Mouse (Mus musculus): ENCODE data around the gene Bloc1s4. TPM values are rescaled to one million over a fixed set of nuclear protein-coding genes. Genes with fewer than 3 reads are reported as not detected.
A peak's percentile ranks its signal among the peaks of the same experiment; 100 is the strongest.

Bloc1s4 gene
- total RNA-seq, 2 experiments from 2014 or later: 6.7 to 7.8 TPM

- DNase-seq: no peak
- intact Hi-C loops (cut with DNase I): loop anchor here (10.0 kb wide), 1 partner anchor 162 kb away; no protein-coding TSS in a partner anchor
Observed at GRCm38 (mm10) chr5:36747071-36747470, 1.4 kb downstream of the Bloc1s4 start.

DNA sequence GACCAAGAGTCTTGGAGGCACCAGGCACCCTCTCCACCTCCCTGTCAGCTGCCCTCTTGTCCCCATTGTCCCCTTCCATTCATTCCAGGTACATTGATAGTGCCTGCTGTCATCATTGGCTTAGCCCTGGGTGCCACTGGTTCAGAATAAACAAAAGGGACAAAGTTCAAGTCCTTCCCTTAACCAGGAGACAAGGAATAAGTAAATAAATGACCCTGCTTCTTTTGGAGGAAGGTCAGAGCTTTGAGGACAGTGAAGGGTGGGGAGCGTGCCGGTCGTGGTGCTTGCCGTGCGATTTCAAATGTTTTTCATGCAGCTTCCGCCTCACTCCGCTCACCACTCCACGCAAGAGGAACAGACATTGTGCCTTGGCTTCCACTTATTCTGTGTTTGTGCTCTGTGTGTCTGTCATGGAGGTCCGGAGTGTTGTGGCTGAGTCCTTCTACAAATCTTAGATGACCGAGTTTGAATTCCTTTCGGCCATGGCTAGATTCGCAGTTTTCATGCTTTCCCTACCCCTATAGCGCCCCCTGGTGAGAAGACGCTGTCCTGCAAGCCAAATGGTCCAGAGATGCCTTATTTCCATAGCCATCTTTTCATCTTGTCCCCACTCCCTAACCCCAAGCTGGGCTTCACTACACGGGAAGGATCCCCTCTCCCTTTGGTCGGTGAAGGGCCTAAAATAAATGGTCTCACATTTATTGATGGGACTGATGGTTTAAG lies 6.2 kb downstream of the Bloc1s4 start:
- intact Hi-C loops (cut with DNase I): loop anchor here (2.0 to 10.0 kb wide), 2 partner anchors 157 to 279 kb away; no protein-coding TSS in a partner anchor
- DNase-seq: peak; percentile 76 to 83

DNA sequence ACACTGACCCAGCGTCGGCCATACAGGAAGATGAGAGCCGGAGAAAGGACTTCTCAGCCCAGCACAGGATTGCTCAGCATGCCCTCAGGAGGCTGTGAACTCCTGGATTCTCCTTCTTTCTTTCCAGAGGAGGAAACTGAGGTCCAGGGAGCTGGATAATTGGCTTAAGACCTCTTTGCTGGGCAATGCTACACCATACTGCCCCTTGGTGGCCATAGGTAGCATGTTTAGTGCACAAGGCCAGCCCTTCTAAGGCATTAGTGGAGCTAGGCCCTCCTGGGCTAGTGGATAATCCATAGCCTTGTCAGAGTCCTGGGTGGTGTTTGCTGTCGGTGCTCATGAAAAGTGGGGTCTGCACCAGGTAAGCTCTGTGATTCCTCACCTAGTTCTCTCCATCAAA lies 8.6 kb downstream of the Bloc1s4 start:
- intact Hi-C loops (cut with DNase I): loop anchor here (2.0 to 10.0 kb wide), 3 partner anchors 45 to 155 kb away; no protein-coding TSS in a partner anchor
- no peak for DNase-seq

DNA sequence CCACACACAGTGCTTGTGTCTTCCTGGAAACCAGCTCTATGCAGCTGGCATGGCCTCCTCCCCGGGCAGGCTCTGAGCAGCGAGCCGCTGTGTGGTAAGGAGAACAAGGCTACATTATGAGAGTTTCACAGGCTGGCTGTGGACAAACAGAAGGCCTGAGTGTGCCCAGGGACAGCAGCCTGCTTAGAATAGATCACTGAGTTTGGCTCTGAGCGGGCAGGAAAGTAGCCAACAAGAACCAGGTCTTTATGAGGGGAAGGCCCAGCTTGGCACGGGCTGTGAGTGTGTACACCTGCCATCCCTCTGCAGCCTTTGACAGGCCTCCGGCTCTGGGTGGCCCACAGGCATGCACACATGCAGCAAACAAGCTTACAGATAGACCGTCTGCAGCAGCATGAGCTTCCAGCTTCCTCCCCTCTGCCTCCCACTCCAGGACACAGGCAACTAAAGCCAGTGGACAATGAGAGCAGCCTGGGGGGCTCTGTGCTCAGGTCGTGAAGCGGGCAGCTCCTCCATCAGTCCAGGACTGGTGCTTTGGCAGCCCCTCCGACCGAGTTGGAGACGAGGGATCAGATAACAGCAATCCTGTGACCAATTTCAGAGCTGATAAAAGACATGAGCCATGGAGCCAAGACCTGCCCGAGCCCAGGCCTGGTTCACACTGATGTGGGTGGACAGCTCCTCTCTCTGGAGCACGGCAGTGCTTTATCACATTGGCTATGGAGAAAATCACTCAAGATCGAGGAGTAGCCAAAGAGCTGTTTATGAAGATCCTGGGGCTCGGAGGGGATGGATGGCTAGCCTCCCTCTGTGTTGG lies 9.4 kb downstream of the Bloc1s4 start:
- intact Hi-C loops (cut with DNase I): loop anchor here (2.0 kb wide), 1 partner anchor 136 kb away; no protein-coding TSS in a partner anchor
- peak in 1 of 2 experiments; percentile 43 for DNase-seq

DNA sequence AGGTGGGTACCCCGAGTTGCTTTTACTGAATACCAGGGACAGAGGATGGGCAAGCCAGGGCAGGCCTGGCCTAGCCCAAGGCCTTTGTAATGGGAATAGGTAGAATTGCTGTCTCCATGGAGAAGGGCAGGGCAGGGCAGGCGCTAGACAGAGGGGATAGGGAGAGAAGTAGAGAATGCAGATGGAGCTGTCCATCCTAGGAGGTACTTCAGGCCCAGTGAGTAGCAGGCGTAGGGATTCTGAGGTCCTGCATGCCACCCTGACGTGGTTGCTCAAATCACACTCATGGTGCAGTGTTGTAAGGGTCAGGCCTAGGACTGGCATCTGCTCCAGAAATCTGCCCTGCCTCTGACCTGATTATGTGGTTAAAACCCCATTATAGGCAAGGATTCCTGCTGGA lies 10.7 kb downstream of the Bloc1s4 start:
- no peak for DNase-seq
- intact Hi-C loops (cut with DNase I): loop anchor here (2.0 kb wide), 1 partner anchor 135 kb away; no protein-coding TSS in a partner anchor

- DNase-seq: no peak
- intact Hi-C loops (cut with DNase I): no loop called here
Observed at GRCm38 (mm10) chr5:36736009-36736408, 12.4 kb downstream of the Bloc1s4 start.

- intact Hi-C loops (cut with DNase I): no loop called here
- DNase-seq: no peak
Observed at GRCm38 (mm10) chr5:36735106-36735505, 13.3 kb downstream of the Bloc1s4 start.

GRCm38 (mm10) chr5:36733405-36733804 lies 15.0 kb downstream of the Bloc1s4 start:
- intact Hi-C loops (cut with DNase I): no loop called here
- DNase-seq: no peak

DNA sequence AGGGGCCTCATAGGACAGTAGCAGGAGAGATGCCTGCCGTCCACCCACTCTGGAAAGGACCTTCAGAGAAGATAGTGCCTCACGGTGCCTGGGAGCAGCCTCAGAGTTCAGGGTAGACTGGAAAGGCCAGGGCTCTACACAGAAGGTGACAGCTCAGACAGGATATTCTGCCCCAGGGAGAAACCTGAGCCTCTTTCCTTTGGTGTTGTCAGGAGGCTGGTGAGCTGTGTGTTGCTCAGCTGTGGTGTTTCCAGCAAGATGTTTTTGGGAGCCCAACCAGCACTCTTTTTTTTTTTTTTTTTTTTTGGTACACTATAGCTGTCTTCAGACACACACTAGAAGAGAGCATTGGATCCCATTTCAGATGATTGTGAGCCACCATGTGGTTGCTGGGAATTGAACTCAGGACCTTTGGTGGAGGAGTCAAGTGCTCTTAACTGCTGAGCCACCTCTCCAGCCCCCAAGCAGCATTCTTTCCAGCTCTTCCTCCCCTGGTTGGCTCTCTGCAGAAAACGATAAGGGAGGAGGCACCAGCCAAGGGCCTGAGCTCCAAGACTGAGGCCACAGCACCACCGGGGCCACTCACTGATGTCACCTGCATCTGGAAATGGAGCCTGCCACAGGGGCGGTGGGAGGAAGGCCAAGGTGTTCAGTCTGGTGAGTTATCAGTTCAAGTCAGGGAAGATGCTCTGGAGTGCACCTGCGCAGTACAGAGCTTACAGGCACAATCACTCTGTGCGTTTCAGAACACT lies 16.4 kb downstream of the Bloc1s4 start:
- intact Hi-C loops (cut with DNase I): no loop called here
- DNase-seq: no peak

- DNase-seq: no peak
- intact Hi-C loops (cut with DNase I): no loop called here
Observed at GRCm38 (mm10) chr5:36730689-36731088, 17.8 kb downstream of the Bloc1s4 start.

DNA sequence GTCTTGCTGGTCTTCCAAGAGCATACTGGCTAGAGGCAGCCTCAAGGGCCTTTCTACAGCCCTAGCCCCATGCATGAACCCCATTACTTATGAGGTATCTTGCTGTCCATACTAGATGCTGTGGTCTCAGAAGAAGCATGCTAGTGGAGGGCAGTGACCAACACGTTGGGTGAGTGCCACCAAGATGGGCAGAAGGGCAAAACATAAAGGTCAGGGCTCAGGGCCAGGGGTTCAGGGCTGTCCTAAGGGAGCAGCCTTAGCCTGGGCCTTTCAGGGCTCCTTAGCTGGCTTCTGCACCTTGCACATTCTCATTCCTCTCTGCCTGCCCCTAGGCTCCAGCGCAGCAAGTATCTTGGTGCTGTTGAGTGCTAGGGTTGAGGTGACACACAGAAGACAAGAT lies 18.5 kb downstream of the Bloc1s4 start:
- intact Hi-C loops (cut with DNase I): no loop called here
- no peak for DNase-seq

GRCm38 (mm10) chr5:36729086-36729473 lies 19.4 kb downstream of the Bloc1s4 start:
- peak in 1 of 2 experiments; percentile 45 for DNase-seq
- intact Hi-C loops (cut with DNase I): no loop called here

- intact Hi-C loops (cut with DNase I): no loop called here
Observed at GRCm38 (mm10) chr5:36728403-36729085, 19.9 kb downstream of the Bloc1s4 start.

GRCm38 (mm10) chr5:36727776-36728175 lies 20.7 kb downstream of the Bloc1s4 start:
- intact Hi-C loops (cut with DNase I): no loop called here
- no peak for DNase-seq

More at GRCm38 (mm10) chr5:36728403-36729085, 19.9 kb downstream of the Bloc1s4 start:
- no peak for DNase-seq

- intact Hi-C loops (cut with DNase I): no loop called here
- DNase-seq: no peak
Observed at GRCm38 (mm10) chr5:36727136-36727535, 21.3 kb downstream of the Bloc1s4 start.

GRCm38 (mm10) chr5:36726387-36726801 lies 22.1 kb downstream of the Bloc1s4 start:
- intact Hi-C loops (cut with DNase I): no loop called here
- no peak for DNase-seq

- intact Hi-C loops (cut with DNase I): no loop called here
- no peak for DNase-seq
Observed at GRCm38 (mm10) chr5:36725861-36726260, 22.6 kb downstream of the Bloc1s4 start.

DNA sequence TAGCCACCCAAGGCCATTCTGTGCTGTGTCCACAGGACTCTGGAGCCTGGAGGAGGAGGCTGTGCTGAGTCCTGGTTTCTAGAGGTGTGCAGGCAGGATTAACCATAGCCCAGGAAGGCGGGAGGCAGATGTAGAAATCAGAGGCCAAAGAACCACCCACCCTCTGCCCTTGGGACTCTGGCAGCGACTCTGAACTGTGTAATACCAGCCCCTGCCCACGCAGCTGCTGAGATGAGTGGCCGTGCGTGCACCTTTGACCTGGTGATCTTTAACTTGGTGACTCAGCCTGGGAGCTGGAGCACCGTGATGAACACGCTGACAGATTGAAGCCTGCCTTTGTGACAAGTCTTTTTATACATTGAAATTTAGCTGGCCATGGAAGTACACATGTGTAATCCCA lies 24.2 kb downstream of the Bloc1s4 start:
- intact Hi-C loops (cut with DNase I): no loop called here
- no peak for DNase-seq

DNA sequence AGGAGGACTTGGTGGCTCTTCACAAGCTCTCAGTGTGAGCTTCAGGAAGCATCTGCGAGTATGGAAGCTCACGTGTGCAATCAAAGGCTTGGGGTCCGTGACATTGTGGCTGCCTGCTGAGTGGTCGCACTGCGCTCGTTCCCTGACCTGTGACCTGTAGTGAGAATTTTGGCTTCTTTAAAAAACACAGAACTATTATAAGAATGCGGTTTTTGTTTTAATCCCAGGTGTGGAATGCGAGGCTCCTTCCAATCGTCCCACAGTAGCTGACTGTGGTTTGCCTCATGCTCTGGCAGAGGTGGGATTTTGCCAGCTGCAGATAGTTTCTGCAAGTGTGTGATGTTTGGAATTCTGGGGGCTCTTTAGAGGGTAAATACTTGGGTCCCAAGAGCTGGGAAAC lies 25.1 kb downstream of the Bloc1s4 start:
- DNase-seq: no peak
- intact Hi-C loops (cut with DNase I): no loop called here

DNA sequence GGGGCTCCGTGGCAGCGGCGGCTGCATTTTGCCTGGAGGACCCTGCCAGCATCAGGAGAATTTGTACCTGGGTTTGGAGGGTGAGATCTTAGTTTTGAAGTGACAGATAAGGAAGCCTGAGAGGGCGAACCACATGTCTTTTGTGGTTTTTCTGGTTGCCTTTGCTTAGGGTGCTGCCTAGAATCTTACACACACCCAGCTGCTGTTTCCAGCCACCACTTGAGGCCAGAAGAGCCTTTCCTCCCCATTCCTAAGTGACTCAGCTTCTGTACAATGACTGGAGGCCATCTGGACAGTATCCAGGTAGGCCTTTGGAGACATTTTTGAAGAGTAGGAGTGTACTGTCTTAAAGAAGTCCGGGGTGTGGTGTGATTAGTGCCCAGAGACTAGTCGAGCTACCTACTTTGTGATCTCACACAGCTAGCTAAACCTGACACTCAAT lies 26.0 kb downstream of the Bloc1s4 start:
- DNase-seq: no peak
- intact Hi-C loops (cut with DNase I): no loop called here

Data from gastrocnemius, postnatal 36 days (tissue).